Mouse (Mus musculus): ENCODE results near the gene Nptx1. TPM values are rescaled to one million over a fixed set of nuclear protein-coding genes. Genes with fewer than 3 reads are reported as not detected.

Gene Nptx1
- not detected for total RNA-seq (2023)

DNA sequence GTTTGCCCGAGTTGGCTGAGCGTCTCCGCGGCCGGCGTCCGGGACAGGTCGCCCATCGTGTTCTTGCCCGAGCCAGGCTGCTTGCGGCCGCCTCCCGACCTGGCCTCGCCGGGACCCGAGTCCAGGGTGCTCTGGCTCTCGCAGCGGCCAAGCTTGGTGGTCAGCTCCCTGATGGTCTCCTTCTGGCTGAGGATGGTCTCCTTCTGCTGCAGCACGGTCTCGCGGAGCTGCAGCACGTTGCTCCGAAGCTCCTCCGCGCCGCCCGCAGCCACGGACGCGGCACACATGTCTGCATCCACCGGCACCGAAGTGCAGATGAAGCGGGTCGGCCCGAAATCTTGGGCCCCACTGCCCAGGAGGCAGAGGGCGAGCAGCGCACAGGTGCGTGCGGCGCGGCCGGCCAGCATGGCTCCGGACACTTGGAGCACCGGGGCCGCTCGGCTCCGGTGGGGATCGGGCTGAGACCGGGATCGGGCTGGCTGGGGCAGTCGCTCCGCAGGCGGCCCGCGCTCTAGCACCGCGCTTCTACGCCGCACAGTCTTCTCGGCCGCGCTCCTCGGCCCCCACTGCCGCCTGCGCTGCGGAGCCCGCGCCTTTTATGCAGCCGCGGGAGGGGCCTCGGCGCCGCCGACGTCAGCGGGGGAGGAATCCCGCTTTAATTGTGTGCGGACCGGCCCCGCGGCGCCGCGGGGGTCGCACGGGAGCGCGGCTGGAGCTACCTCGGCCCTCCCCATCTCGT lies at the start of gene Nptx1:
Nptx1 (minus strand) TSS at position 571 of the 739 bp plus-strand sequence.

DNA sequence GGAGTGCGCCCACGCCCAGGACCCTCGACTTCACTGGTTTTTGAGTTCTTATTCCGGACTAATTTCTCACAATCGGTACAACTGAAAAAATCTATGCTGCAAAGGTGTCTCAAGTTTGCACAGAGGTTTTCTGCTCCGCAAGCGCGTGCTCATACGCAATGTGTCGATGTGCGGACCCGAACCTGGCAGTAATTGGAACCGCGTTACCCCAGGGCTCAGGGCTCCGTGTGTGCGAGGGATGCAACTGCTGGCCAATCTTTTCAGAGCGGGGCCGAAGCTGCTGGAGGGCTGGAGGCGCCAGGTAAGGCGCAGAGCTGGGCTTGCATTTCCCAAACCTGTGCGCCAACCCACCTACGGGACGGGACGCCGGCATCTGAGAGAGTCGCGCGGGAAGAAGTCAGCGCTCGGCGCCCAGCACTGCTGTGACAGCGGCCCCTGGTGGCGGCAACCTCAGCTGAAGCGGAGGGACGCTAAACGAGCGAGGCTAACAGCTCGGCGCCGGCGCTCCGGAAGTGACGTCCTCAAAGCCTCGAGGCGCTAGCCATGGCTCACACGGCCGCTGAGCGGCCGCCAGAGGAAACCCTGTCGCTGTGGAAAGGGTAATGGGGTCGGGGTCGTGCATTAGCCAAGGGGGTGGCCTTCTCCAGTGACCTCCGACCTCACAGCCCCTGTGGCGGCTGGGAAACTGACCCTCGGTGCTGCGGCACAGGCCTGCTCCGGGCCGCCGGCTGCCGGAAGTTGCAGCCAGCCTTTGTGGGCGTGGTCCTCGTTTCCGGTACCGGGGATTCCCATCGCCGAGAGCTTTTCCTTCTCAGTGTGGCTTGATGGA lies 56.5 kb downstream of the Nptx1 start, which contains the start of gene Endov:
Endov (plus strand) TSS at position 487 of the 829 bp plus-strand sequence.

Other genes starting within 250 kb of the Nptx1 start
- gene Eif4a3, start 247.7 kb downstream of the Nptx1 start, total RNA-seq (2023): 100 to 1,000 TPM; 132 to 152 TPM
- not detected for gene Card14, start 240.0 kb downstream of the Nptx1 start, total RNA-seq (2023)
- 10 to 100 TPM; 33.2 to 35.1 TPM for gene Sgsh, start 192.2 kb downstream of the Nptx1 start, total RNA-seq (2023)
- gene Slc26a11, start 192.2 kb downstream of the Nptx1 start, total RNA-seq (2023): 10 to 100 TPM; 25.8 to 34.6 TPM
- 100 to 1,000 TPM; 146 to 166 TPM for gene Rnf213, start 154.7 kb downstream of the Nptx1 start, total RNA-seq (2023)
- 10 to 100 TPM; 17.2 to 22.7 TPM for gene Endov, start 56.4 kb downstream of the Nptx1 start, total RNA-seq (2023)
- gene Rptor, start 55.2 kb upstream of the Nptx1 start, total RNA-seq (2023): 10 to 100 TPM; 45.5 to 54.4 TPM